Mouse (Mus musculus) heart, adult 2 months (tissue): ENCODE measurements at regions not wholly inside any gene's neighbourhood (a gene's known extent, or its start where the extent isn't known, plus 50 kb on each side); places are given as distances from the start of the nearest gene placed in this dataset.

Experiments
- CTCF ChIP-seq: fragments of 200-600 bp; IDR thresholded peaks from 2 replicates; pipeline ENCODE4 v1.8.1; 2022; ENCODE audit warnings: antibody characterized with exemption, mild to moderate bottlenecking, moderate library complexity
- EP300 ChIP-seq: fragments of 200-500 bp; IDR thresholded peaks from 2 replicates; pipeline ENCODE4 v1.6.1; 2011; ENCODE audit warnings: low read depth, low read length, control low read depth; ENCODE audit not compliant: insufficient read depth

GRCm38 (mm10) chr2:109404262-109404661, 123.7 kb upstream of the Mettl15 start:
- TF ChIP-seq CTCF (no peak), EP300 (no peak)
